Mouse (Mus musculus) monocyte, adult 2 months (primary cell): ENCODE measurements around the gene Trpc4ap.
A peak's percentile ranks its signal among the peaks of the same experiment; 100 is the strongest.
"Not testable (repeated sequence)": the region's sequence is repeated elsewhere in the genome, so short reads cannot be mapped to it uniquely, and the experiment has no call there.

Experiments
- DNase-seq, 2 experiments: peaks; one replicate each; pipeline ENCODE4 v3.0.0; 2022; ENCODE audit warnings: low spot score in 2 of 2, low read depth in 1 of 2

The Trpc4ap gene

GRCm38 (mm10) chr2:155616971-155617370 lies 75.2 kb downstream of the Trpc4ap start:
- no peak for DNase-seq

- no peak for DNase-seq
Measured at GRCm38 (mm10) chr2:155613953-155614352, 78.2 kb downstream of the Trpc4ap start.

GRCm38 (mm10) chr2:155613326-155613755 lies 78.8 kb downstream of the Trpc4ap start:
- no peak for DNase-seq

GRCm38 (mm10) chr2:155611834-155612550 lies 80.2 kb downstream of the Trpc4ap start:
- DNase-seq, result no peak

GRCm38 (mm10) chr2:155610978-155611377 lies 81.2 kb downstream of the Trpc4ap start, which contains the start of gene Myh7b:
TSS of gene Myh7b (plus strand) at chr2:155611212.
- DNase-seq, result no peak

- no peak for DNase-seq
Measured at GRCm38 (mm10) chr2:155606360-155606759, 85.8 kb downstream of the Trpc4ap start.

- DNase-seq, result not testable (repeated sequence)
Measured at GRCm38 (mm10) chr2:155605236-155605589, 87.0 kb downstream of the Trpc4ap start.

- DNase-seq, result no peak
Measured at GRCm38 (mm10) chr2:155604560-155605235, 87.5 kb downstream of the Trpc4ap start.

- DNase-seq, result no peak
Measured at GRCm38 (mm10) chr2:155603707-155604106, 88.5 kb downstream of the Trpc4ap start.

GRCm38 (mm10) chr2:155595516-155595915 lies 96.7 kb downstream of the Trpc4ap start:
- DNase-seq, result no peak

GRCm38 (mm10) chr2:155592854-155593283 lies 99.3 kb downstream of the Trpc4ap start:
- no peak for DNase-seq

- DNase-seq, result peak; percentile 89 to 95
Measured at GRCm38 (mm10) chr2:155592137-155592853, 99.9 kb downstream of the Trpc4ap start, which contains the start of gene Gss. TSS of gene Gss (minus strand) at chr2:155592810.

- DNase-seq, result no peak
Measured at GRCm38 (mm10) chr2:155591676-155592075, 100.5 kb downstream of the Trpc4ap start.

GRCm38 (mm10) chr2:155590876-155591275 lies 101.3 kb downstream of the Trpc4ap start:
- no peak for DNase-seq

- no peak for DNase-seq
Measured at GRCm38 (mm10) chr2:155589521-155589920, 102.7 kb downstream of the Trpc4ap start.

GRCm38 (mm10) chr2:155588136-155588535 lies 104.0 kb downstream of the Trpc4ap start:
- DNase-seq, result no peak

GRCm38 (mm10) chr2:155585486-155585885 lies 106.7 kb downstream of the Trpc4ap start:
- DNase-seq, result peak in 1 of 2 experiments; percentile 24

GRCm38 (mm10) chr2:155585082-155585481 lies 107.1 kb downstream of the Trpc4ap start:
- no peak for DNase-seq
